Mouse (Mus musculus) adrenal gland, postnatal 14 days (tissue): ENCODE data around the gene Scaf1. TPM values are rescaled to one million over a fixed set of nuclear protein-coding genes. Genes with fewer than 3 reads are reported as not detected.
A peak's percentile ranks its signal among the peaks of the same experiment; 100 is the strongest.

Experiments
- DNase-seq: peaks from one replicate; pipeline ENCODE4 v3.0.0; 2021; ENCODE audit warnings: mixed read lengths
- long read RNA-seq, 2 experiments: library from polyadenylated mRNA; stranded (forward); transcript quantifications; one replicate each; pipeline ENCODE4 v2.0.0; 2021
- total RNA-seq: library from RNA; stranded (reverse); gene quantifications from 2 replicates; pipeline ENCODE4 v1.2.3, GENCODE M21; 2021

Gene Scaf1
- total RNA-seq = 76.3 and 77.2 TPM in 2 replicates
- long read RNA-seq, experiment 1, full-length matches to known transcripts = 2 of 34 reads
- long read RNA-seq, experiment 1, partial matches to known transcripts = 26 of 34 reads
- long read RNA-seq, experiment 1, other reads (novel, unspliced or antisense) = 6 of 34 reads
- long read RNA-seq, experiment 2, full-length matches to known transcripts = 3 of 32 reads
- long read RNA-seq, experiment 2, partial matches to known transcripts = 22 of 32 reads
- long read RNA-seq, experiment 2, other reads (novel, unspliced or antisense) = 7 of 32 reads

DNA sequence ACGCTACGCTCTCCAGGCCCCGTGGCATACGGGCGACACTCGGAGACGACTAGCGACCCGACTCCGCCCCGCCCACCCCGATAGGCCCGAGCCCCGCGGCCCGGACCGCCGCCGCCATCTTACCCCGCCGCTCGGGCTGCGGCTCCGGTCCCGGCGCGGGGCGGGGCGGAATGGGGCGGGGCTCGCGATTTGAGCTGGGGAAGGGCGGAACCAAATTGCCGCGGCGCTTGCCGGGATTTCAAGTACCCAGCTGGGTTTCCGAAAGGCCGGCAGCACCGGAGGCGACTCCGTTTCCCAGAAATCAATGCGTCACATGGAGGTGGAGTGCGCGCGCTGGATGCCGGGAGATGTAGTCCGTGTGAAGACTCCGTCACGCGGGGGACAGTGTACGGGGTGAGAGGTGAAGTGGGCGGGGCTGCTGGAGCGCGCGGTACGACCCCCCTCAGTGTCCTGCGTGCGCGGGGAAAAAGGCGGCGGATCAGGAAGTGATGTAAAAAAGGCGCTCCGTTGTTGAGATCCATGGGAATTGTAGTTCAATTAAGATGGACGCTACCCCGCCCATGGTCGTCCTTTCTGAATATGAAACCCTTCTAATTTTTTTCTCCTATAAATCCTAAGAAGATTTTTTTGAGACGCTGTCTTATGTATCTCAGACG is at the start of gene Scaf1:
Gene Scaf1 (minus strand): TSS at position 407 of the 656 bp plus-strand sequence.
- DNase-seq = peak; percentile 99

DNA sequence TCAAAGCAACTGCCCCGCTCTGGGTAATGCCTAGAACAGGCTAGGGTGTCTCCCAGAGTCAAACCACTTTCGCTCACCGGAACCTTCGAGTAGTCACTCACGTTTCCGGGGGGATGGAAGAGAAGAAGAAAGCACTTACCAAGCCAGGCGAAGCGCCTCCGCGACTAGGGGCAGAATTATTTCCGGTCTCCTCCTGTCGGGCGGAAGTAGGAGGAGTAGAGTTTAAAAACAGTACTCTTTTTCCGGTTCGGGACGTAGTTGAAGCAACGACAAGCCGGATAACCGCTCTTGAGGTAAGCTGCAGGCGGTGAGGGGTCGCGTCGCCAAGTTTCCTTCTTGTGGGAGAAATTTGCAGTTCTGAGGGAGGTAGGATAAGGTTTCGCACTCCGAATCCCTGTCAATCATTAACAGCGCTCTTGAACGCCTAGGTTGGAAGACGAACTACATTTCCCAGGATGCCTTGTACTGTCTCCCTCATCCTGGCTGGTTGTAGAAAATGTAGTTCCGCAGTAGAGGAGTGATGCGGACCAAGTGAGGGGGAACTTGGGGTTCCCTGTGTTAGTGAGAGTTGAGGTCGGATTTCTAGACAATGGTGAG is 46.2 kb upstream of the Scaf1 start, which contains the start of the genes Nosip and Prrg2:
Gene Nosip (plus strand): TSS at position 191 of the 597 bp plus-strand sequence.
Gene Prrg2 (minus strand): TSS at position 439 of the 597 bp plus-strand sequence.
- peak; percentile 96 for DNase-seq

DNA sequence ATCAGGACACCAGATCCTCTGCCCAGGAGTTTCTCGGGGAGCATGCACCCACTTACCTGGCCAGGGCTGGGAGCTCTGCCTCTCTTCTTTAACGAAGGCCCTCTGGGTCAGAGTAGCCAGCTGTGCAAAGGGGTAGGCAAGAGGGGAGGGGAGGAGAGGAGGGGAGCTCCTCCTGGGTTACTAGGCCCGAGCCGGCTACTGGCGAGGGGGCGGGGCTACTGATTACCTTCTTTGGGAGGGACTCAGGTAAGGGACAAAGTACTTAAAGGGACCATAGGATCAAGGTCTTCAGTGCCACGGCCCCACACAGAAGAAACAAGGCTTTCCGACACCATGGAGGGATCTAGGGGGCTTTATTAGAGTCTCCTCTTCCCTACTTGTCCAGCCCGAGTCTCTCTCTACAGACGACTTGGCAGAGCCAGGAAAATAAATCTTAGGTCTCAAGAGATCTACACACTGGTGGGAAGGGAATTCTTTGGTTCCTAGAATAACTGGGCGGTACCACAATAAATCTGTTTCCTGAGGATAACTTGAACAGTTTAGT is 45.4 kb upstream of the Scaf1 start:
- DNase-seq = peak; percentile 55

DNA sequence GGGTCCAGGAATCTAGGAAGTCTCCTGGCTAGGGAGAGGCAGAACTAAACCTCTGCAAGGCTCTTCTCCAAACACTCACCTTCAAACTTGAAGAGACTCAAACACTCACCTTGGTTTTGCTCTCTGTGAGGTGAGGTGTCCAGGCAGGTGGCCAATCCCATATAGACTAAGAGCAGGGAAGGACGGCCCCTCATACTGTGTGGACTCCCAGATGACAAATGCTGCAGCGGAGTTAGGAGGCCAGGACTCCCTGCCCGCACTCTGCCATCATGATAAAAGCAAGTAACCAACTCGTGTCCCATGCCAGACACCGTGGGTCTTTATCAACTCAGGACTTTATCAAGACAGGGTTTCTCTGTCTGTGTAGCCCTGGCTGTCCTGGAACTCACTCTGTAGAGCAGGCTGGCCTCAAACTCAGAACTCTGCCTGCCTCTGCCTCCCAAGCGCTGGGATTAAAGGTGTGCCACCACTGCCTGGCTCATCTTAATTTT is 44.5 kb upstream of the Scaf1 start:
- DNase-seq = no peak

DNA sequence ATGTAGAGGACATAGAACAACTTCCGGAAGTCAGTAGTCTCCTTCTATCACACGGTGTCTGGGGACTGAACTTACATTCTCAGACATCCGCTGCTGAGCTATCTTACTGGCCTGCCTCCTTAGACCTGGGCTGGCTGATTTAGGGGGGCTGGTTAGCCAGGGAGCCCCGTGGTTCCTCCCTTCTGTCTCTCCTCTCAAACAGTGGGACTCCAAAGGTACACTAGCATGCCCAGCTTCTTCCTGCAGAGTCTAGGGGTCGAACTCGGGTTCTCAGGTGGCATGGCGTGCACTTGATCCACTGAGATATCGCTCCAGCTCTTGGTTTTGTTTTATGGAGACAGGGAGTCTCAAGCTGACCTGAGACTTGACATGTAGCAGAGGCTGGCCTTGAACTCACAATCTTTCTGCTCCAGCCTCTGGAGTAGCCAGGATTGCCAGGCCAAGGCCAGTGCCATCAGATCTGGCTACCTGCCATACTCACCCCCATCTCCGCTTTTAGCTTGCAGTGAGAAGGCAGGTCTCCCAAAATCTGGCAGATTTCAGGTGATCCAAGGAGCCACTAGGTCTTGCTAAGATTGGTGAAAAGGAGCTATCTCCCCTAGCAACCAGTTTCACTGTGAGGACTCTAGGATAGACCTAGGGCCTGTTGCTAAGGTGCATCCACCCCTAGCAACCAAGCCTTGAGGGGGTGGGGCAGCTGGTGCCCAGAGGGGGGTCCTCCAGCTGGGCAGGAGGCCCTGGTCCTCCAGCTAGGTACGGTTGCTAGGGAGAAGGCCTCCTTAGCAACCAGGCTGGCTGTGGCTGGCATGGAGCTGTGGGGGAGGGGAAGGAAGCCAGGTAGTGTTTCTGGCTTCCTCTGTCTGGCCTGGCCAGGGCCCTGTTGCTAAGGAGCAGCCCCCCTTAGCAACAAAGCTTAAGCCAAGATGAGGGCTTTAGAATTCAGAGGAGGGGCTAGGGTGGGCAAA is 42.7 kb upstream of the Scaf1 start:
- DNase-seq = peak; percentile 45

DNA sequence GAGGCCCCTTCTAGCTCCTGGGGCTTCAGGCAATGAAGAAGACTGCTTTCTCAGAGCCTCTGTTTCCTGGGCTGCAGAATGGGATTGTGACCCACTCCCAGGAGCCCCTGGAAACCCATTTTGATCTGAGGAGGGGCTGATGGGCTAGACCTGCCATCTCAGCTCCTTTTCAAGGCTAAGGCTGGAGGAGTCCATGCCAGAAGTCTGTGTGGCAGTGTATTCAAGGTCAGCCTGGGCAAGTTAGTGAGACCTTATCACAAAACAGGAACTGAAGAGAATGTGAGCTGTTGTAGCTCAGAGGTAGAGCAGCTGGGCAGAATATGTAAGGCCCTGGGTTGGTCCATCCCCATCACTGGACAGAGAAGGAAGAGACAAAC is 40.8 kb upstream of the Scaf1 start:
- no peak for DNase-seq

DNA sequence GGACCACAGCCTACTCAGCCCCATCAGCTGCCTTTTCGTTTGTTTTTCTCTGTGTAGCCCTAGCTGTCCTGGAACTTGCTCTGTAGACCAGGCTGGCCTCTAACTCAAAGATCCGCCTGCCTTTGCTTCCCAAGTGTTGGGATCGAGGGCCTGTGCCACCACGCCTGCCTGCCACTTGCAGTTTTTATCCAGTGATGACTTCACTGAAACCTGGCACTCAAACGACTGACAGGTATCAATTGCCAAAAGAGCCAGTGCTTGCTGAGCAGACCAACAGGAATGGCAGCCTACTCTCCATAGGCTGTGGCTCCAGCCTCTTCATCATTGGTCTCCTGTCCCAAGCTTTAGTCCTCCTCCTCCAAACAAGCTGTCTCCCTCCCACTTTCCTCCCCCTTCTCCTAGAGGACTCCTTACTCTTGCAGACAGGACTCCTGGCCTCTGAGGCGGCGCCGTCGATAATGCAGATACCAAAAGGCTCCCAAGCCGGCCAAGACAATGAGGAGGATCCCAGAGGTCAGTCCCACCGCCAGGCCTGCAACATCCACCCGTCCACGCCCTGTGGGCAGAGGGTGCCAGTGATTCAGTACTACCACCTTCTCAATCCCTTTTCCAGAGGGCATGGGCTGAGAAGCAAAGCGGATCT is 40.3 kb upstream of the Scaf1 start:
- DNase-seq = no peak

DNA sequence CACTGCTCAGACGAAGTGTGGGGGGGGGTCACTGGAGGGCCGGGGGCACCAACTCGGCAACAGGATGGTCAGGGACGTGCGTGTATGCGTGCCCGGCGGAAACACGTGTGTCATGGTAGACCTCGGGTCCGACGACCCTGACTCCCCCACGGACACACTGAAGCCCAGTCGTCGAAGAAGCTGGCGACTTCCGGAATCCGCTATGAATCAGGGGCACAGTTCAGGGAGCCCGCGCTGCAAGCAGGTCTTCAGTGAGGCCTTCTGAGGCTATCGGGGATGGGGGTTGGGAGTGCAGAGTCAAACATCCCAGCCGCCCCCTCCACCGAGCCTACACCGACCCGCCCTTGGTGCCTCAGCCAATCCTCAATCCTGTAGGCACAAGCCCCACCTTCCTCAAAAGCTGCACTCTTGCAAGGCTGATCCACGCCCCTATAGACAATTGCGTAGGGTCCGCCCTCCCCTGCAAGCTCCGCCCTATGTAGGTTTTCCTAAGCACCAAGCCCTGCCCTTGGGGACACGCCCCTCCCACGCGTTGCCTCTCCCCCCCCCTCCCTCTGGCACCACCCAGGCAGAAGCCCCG is 37.9 kb upstream of the Scaf1 start:
- peak; percentile 97 for DNase-seq

DNA sequence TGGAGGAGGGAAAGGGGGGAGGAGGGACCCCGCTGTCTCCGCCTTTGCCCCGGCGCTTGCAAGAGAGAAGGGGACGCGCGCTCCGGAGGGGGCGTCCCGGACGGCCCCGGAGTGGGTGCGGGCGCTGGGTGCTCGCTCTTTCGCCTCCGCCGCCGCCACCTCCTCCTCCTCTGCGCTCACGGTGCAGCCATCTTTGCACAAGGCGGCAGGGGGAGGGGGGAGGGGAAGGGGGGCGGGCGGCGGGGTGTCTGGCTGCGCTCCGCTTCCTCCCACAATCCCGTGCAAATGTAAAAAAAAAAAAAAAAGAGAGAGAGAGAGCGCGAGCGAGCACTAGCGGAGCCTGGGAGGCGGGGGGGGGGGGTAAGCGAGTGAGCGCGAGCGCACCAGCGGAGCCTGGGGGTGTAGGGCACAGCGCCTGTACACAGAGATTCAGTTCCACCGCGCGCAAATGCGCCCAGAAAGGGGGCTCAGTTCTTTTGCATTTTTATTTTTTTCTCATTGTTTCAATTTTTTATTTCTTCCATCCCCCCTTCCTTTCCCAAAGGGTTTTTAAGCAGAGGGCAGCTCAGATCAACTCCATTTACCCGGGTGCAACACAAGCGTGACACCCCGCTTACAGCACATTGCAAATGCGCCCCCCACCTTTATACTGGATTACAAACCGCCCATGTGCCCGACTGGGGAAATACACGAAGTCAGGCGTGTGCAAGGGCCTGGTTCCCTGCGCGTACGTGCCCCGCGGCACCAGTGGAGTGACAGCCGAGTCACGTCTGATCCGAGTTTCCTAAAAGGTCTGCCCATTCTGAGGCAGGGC is 37.2 kb upstream of the Scaf1 start:
- peak; percentile 85 for DNase-seq

DNA sequence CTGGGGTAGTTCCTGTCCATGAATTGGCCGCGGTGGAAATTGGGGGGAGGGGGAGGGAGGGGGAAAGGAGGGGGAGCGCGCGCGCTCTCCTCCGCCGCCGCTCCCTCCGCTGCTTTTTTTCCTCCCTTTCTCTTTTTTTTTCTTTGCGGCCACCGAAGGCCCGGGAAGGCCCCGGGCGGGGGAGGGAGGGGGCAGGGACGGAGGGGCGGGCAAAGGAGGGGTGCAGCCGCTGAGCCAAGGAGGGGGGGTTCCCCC is 36.6 kb upstream of the Scaf1 start, which contains the start of gene Prr12:
Gene Prr12 (minus strand): TSS at position 20 of the 255 bp plus-strand sequence.
- no peak for DNase-seq

DNA sequence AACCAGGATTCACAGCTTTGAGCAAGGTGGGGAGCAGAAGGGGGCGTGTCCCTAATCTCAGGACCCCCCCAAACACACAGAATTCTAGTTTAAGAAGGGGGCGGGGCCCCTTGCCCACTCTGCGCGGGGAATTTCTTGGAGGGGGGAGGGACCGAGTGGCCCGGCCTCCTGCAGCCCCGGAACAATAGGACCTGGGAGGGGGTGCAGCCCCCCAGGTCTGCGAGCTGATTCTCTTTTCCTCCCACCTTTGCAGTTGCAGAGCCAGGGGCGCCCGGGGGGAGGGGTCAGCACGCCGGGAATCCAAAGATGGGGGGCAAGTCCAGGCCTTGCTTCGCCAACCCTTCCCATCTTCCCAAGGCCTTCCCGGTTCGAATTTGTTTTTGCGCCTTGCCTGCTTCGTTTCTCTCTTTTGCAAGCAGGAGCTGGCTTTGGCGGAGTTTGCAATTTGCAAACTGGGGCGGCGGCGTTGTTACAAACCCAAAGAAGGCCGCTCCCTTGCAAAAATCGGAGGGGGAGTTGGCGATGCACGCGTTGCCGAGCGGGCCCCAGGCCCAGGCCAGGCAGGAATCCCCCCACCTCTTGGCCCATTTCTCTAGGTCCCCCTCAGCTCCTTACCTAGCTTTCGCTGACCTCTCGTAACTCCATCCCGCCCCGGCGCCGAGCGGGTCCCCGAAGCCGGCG is 36.2 kb upstream of the Scaf1 start:
- DNase-seq = peak; percentile 60

DNA sequence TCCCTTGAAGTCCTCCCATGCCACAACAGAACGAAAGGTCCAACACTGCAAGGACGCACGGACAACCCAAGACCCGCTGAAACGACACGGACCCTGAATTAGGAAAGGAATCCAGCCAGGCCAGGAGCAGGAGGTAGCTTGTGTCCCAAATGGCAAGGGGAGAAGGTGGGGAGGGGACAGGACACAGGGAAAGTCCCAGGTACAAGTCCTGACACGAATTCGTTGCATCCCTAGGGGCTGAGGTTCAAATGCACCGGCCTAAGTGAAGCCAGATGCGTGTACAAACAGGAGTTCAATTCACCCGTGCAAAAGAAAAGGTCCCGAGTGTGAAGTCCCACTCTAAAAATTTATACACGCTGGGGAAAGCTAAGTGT is 35.4 kb upstream of the Scaf1 start:
- DNase-seq = no peak

DNA sequence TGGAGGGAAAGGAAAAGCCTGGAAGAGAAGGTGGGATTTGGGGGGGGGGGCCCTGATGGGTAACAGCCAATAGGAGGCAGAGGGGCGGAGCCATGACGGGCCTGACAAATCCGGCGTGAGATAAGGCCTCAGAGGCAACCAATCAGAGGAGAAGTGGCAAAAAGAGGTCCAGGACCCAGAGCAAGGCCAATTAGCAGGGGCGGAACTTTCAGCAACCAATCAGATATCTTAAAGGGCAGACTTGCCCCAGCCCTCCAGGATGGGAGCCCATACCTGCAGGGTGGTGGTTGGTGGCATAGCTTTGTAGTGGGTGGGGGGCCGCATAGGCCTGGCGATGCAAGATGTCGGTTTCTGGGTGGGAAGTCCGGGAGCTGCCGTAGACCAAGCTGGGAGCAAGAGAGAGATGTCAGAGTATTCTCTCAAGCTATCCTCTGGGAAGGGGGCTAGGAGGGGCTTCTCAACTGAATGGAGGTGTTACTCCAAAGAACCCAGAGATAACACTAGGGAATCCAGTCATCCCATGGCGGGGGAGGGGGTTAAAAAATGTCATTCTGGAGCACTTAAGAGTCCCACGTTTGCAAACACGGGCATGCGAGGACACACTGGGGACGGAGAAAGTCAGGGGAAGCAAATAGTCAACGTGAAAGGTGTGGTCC is 34.9 kb upstream of the Scaf1 start:
- peak; percentile 91 for DNase-seq

DNA sequence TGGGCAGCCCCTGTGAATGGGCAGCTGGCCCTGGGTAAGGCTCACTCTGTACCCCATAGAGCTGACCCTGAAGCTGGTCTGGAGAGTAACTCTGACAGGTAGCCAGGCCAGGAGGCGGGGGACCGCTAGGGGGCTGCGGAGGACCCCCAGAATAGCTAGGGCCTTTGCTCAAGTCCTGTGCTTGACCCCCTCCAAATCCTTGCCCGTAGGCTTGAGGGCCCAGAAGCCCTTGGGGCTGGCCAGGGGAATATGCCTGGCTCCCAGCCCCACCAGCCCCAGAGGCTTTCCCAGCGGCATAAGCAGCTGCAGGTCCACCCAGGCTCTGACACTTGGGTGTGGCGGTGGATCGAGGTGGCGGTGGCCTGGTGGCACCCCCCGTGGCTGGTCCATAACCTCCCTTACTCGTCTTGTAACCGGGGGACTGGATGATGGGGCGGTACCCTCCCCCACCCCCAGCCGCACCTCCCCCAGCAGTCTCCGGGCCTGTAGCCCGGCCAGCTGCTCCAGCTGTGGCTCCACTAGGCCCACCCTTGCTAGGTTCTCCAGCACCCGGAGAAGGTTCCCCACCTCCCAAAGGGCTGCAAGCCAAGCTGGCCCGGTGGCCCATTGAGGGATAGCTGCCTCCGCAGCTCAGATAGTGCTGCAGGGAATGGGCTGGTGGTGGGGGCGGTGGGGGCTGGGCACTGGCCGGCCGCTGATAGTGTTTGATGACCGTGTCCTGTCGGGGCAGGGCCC is 32.9 kb upstream of the Scaf1 start:
- DNase-seq = no peak

DNA sequence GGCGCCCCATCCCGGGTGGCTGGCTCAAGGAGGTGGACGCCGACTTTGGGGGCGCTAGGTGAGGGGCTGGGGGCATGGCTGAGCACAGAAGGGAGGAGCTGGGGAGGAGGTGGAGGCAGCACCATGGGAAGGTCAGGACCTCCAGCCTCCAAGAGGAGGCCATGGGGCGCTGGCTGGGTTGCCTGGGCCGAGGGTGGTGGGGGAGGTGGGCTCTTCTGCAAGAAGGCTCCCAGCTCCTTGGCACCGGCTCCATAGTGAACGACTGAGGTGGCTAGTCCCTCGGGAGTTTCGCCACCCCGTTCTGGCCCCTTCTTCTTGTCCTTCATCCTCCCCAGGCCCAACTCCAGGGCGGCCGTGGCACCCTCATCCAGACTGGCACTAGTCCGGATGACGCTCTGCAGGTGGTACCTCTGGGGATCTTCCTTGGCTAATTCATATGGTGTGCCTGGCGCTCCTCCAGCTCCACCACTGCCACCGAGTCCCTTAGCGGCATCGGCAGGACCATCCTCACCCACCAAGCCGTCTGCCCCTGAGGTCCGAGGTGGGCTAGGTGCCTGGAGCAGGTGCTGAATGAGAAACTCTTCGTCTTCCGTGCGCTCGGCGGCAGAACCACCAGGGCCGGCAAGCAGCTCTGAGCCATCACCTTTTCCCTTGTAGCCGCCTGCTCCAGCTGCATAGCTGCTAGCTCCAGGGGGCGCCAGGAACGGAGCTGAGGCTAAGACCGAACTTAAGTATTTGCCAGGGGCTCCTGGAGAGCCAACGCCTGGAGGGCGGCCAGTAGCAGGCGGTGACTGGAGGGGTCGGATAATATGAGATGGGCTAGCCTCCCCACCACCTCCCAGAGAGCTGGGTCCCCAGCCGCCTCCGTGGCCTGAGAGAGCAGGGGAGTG is 32.1 kb upstream of the Scaf1 start:
- no peak for DNase-seq

DNA sequence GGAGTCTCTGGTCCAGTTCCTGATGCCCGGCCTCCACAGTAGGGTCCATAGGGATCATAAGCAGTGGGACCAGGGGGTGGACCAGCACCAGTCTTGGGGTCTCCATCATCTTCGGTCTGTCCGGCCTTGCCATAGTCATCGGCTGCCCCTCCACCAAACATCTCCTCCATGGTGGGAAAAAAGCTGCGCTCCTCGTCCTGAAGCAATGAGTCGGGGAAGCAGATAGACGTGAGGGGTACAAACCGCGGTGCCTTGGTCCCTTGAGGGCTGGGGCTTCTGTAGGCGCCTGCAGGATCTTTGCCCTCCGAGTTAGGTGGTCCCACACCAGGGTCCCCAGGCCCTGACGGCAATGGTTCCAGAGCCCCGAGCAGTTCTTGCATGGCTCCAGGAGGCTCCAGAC is 31.3 kb upstream of the Scaf1 start:
- no peak for DNase-seq

DNA sequence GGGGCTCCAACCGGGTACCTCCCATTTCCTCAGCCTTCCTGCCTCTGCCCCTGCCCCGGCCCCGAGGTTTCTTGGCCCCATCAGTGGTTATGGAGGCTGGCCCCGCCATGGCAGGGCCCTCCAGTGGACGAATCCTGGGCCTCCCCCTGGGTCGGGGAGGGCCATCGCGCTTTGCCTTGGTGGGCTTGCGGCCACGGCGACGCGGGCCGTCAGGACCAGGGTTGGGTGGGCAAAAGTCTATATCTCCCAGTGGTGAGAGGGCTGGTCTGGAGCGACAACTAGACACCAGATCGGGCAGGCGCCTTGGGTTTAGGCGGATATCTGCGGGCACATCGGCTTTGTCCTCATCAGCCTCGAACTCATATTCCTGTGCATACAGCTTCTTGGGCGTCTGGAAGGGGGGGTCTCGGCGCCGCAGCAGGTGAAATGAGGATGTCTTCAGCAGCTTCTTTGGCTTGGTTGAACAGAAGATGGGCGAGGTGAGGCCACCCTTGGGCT is 30.7 kb upstream of the Scaf1 start:
- DNase-seq = no peak
